Mouse (Mus musculus): Measurements from ENCODE around the gene Wdr31.

DNA sequence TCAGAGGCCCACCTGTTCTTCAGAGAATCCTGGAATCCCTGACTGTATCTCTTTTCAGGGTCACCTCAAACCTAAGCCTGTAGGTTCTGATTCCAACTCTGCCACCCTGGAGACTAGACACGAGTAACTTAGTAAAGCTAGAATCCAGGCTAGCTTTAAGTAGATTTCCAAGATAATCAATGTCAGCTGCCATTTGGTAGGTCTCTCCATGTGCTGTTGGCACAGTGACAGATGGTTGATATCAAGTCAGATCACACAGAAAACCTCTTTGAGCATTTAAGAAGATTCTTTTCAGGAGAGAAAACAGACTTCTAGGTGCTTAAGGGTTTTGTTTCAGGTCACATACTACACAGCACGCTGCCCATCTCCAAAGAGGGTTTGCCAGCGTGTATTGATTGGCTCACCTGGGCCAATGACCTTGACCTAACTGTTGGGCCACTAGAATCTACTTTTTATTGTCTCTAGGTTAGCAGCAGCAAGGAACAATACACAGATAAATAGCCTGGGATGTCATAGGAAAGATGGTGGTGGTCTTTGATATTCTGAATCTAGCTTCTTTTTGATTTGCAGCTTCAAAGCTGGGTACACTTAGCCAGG, 32.8 kb upstream of the Wdr31 start, which contains the start of gene Hdhd3:
- TF ChIP-seq CTCF (conservative IDR thresholded peaks at IDR 0.05; ENCODE audit: low read length) = no peak
- no peak for TF ChIP-seq NANOG (IDR thresholded peaks at IDR 0.05; ENCODE audit: borderline replicate concordance, low read length)
- no peak for TF ChIP-seq POU5F1 (IDR thresholded peaks at IDR 0.05; ENCODE audit: borderline replicate concordance, low read length)
